Mouse (Mus musculus): ENCODE measurements at regions not wholly inside any gene's neighbourhood (a gene's known extent, or its start where the extent isn't known, plus 50 kb on each side); places are given as distances from the start of the nearest gene placed in this dataset.

DNA sequence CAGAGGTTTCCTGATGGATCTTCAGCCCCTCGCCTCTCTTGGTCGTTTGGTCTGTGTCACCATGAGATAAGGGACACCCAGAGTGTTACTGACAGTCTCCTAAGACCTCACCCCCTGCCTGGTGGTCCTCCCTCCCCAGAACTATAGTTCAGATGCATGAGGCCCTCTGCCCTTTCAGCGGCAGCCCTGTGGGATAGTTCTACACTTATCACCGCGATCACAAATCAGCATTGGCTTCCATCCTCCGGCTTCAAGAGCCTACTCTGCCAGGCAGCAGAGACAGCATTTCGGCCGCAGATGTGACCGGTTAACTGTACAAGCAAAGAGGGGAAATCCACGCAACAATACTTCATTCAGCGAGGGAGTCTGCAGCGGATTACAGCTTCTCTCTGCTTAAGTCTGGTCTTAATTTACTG, 193.8 kb upstream of the Adgrl2 start:
- no peak for DNase-seq (ENCODE audit: low spot score in 2 of 2)

DNA sequence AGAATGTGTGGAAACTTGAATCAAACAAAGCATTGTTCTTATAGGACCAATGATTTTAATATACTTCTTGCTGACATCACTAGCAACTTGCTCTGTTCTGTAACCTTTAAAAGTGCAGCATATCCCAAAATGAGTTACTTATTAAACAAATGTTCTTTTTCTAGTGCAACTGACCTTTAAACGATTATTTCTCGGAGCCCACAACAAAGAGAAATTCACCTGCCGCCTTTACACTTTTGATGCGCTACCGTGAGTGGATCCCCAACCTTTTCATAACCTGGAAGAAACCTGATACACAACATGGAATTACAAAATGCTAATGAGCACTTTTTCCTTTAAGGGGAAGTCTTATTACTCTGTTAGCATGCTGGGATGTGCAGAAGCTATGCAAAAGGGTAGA, 191.7 kb upstream of the Adgrl2 start:
- no peak for DNase-seq (ENCODE audit: low spot score in 2 of 2)

DNA sequence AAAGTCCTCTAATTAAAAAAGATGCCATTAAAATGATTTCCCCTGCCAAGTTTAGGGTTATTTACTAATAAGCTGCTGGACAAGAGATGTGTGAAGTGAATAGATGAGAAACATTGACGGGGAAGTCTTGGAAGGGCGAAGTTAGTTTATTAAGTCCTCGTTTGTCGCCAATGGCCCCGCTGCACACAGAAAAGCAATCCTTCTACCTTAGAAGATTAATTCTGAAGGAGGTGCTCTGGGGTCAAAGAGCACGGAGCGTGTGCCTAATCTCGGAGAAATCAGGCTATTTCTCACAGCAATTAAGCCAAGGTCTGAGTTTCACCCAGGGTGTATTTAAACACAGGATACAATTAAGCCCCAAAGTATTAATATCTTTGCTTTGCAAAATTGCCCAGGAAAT, 189.8 kb upstream of the Adgrl2 start:
- DNase-seq (ENCODE audit: low spot score in 2 of 2): no peak

DNA sequence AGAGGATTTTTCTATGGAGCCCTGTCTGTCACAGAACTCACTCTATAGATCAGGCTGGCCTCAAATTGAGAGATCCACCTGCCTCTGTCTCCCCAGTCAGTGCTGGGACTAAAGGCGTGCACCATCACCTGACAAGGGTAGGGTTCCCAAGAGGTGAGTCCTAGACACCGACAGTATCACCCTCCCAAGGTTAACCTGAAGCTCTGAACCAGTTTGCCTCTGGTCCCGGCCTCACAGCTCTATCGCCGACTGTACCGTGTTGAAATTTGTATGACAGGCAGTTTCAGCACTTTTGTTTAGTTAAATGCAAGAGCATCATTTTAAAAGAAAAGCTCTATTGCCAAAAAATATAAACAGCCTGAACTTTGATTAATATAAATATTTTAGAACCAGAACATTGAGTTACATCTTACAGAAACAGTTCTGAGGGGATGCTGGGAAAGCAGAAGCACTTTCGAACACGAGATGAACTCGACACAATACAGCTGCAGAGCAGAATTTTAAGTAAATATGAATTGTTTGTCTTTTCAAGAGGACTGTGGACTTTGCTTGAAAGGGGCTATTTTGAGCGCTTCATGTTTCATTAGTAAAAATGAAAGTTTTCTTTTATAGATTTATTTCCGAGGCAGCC, 189.2 kb upstream of the Adgrl2 start:
- no peak for DNase-seq (ENCODE audit: low spot score in 2 of 2)

DNA sequence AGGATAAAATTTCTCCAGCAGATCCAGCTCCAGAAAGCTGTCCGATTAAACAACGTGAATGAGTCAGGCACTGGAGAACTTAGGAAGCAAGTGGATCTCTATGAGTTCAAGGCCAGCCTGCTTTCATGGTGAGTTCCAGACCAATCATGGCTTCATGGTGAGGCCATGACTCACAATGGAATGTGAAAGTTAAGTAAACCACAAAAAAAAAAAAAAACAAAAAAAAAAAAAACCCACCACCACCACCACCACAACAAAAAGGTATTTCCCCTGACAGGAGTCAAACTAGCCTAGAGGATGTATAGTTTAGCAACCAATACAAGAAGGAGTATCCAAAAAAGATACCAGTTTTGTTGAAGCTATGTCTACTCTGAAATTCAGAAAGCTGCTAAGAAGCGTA, 188.5 kb upstream of the Adgrl2 start:
- no peak for DNase-seq (ENCODE audit: low spot score in 2 of 2)

DNA sequence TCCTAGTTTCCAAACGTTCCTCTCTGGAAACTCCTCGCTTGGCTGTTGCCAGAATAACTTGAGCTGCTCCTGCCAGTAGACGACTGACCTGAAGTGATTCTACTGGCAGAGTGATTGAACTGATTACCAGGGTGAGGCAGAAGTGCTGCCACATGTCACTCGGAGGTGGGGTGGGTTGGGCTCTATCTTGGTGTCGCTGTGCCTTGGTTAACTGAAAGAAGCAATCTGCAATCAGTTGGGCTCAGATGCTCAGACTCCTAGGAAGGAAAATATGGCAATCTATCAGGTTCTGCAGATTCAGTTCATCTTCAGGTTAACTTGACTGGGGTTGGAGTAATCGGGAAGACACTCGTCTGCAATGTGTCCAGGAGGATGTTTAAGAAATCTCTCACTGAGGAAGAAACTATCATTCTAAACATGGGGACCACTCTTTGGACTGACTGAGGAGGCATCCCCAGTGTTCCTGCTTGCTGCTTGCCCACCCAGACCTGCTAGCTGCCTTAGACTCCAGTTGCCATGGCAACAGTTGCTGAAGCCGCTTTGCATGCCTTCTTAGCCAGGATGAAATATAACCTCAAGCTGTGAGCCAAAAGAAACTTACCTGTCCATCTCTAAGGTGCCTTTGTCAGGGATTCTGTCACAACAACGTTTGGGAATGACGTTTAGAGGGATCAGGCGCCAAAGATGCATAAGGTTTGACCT, 184.5 kb upstream of the Adgrl2 start:
- DNase-seq (ENCODE audit: low spot score in 2 of 2): peak in 1 of 2 experiments; percentile 30

DNA sequence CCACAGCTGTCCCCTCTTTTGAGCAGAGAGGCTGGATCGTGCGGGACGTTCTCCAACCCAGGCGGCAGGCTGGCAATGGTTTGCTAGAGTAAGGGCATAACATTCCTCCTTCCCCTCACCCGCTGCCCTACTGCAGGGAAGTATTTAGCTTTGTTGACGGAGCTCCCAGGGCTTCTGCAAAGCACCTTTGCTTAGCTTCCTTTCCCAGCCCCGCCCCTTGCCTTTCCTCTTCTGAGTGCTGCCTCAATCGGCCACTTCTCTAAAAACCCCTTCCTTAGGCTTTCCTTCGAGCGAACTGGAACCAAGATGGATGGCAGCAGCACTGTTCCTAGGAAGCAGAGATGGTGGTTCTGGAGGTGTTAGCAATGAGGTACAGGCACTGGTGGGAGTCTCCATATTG, 183.2 kb upstream of the Adgrl2 start:
- DNase-seq (ENCODE audit: low spot score in 2 of 2): peak; percentile 5 to 9

DNA sequence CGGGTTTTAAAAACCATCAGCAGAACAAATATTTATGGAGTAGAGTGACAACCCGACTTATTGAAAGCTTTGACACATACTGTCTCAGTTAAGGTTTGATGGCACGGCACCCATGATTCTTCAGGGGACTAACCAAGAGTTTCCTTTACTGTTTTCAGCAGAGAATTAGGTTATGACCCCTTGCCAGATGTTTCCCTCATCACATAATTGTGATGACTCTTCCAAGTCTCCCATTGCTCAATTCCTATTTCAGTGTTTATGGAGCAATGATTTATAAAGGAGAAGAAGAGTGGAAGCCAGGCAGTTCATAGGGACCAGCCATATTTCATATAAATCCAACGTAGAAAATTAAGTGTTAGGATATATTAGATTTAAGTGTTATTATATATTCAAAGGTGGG, 181.4 kb upstream of the Adgrl2 start:
- no peak for DNase-seq (ENCODE audit: low spot score in 2 of 2)

DNA sequence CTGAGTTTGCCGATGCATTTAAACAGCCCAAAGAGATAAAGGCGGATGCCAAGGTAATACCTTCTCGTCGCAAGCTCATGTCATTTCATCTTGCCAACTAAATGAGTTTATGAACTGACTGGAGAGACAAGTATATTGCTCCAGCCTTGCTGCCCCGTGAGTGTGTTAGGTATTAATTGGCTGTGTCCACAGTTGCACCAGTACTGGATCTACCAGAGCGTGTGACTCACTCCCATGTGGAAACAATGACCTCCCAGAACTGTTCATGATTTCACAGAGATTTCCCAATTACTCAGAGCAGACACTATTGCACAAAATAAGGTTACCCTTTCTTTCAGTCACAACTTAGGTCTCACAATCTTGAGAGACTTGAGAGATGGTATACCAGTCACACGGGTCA, 179.8 kb upstream of the Adgrl2 start:
- no peak for DNase-seq (ENCODE audit: low spot score in 2 of 2)

DNA sequence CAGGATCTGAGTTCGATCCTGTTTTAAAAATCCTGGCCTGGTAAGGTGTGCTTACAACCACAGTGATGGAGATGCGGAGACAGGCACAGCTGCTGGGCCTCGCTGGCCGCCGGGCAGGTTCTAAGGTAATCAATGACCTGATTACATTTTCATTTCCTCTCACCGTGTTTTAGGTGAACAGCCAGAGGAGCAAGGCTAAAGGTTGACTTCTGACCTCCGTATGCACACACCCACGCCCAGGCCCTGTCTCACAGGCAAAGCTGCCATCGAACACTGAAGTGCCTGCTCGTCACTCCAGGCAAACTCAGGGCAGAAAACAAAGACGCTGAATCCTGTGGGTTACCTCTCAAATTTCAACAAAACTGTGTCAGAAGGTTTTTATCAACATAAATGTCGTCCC, 179.1 kb upstream of the Adgrl2 start:
- DNase-seq (ENCODE audit: low spot score in 2 of 2): no peak

DNA sequence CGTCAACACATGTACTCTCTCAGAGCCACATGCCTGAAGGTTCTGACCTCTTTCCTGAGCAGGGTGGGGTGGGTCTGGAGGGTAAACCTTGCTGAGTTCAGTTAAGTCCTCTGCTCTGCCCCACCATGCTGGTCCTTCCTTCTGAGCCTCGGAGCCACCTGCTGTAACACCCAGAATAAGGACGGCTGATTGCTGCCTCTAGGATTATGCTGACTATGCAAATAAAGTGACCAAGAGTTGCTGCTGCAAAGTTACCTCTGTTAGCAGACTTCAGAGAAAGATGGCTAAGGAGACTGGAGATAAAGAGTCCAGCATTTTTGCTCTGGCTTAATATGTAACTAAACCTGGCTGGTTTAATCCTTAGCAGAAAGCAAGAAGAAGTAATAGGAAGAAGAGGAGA, 177.6 kb upstream of the Adgrl2 start:
- no peak for DNase-seq (ENCODE audit: low spot score in 2 of 2)

DNA sequence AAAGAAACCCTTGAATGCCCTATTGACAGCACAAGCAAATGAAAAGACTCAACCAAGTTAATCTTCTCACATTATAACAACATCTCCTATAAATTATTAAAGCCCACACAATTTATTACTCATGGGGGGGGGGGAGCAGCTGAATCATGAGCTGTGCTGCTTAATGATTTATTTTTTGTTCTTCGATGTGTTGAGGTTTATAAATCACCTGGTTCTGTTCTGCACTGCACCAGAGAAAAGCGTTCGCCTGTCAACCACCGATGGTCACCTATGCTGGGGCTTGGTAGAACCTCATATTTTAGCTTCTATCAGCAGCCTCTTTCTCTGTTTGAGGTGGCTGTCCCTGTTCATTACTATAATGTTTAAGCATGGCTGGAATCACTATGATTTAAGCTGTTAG, 174.4 kb upstream of the Adgrl2 start:
- DNase-seq (ENCODE audit: low spot score in 2 of 2): no peak

DNA sequence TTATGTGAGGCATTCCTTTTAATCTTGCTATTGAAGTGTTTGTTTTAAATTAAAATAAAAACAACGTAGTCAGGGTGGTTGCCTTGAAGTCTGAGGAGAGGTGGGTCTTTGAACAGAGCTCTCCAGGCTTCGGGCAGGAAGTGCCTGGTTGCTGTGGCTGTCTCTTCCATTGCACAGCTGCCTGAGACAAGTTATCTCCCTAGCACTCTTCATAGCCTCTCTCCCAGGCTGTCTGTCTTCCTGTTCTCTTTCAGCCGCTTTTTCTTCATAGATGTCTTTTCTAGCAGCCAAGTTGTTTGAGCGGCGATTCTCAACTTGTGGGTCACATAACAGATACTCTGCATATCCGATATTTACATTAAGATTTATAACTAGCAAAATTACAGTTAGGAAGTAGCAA, 173.2 kb upstream of the Adgrl2 start:
- no peak for DNase-seq (ENCODE audit: low spot score in 2 of 2)

DNA sequence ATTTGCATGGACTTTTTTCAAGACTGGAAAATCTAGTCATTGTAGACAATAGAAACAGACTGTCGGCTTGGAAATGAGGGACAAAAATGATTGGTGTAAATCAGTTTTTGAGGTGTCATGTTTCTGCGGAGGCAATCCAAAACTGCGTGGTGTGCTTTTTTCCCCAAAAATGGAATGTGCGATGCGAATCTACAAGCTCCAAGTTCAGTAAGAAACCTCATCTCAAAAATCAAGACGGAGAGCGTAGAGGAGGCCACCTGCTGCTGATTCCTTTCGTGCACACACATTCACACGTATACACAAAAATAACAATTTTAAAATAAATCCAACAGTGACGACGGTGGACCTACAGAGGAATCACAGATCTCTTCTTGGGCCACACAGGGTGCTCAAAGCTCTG, 170.5 kb upstream of the Adgrl2 start:
- no peak for DNase-seq (ENCODE audit: low spot score in 2 of 2)

DNA sequence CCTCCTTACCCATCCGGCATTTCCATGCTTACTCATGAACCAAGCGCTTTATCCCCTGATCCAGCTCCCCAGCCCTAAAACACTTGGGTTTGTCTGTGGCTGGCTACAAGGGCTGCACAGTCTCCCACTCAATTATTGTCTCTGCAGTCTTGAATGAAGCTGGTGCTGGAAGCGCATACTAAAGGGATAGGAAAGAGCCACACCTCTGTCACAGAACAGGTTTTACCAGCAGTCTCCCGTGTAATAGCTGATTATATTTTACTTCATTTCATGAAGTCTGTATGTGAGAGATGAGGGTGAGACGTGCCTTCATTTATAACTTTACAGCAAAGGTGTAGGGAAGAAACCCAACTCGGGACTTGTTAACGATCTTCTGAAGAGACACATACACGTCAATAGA, 167.0 kb upstream of the Adgrl2 start:
- no peak for DNase-seq (ENCODE audit: low spot score in 2 of 2)

DNA sequence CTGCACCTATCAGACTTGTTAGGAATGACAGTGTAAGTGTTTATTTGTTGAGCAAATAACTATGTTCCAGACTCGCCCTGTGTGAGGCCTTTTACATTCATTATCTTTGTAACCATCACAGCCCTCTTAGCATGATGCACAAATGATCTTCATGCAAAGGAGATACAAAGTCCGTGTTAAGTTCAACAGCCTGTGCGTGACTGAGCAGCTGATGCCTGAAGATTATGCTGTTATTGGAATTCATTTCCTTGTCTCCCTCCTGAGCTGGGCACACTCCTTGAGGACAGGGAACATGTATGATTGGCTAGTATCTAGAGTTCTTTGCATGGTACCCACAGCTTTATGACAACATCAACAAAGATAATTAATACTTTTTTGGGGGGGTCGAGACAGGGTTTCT, 162.0 kb upstream of the Adgrl2 start:
- DNase-seq (ENCODE audit: low spot score in 2 of 2): no peak

DNA sequence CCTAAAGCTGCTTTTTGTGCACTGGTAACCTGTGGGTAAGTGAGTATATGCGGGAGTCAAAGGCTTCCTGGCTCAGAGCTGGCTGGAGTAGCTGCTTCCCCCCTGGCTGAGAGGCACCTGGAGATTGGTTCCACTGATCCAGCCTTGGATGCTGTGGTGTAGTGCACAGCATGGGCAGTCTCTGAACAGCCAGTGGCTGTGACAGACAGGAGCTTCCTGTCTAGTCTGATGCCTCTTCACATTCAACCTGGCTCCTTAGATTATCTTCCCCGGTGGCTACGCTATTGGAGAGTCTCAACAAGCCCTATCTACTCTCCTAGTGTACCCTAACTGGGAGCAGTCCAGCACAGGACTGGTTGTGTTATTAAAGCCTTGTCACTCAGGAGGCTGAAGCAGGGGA, 160.4 kb upstream of the Adgrl2 start:
- DNase-seq (ENCODE audit: low spot score in 2 of 2): no peak

DNA sequence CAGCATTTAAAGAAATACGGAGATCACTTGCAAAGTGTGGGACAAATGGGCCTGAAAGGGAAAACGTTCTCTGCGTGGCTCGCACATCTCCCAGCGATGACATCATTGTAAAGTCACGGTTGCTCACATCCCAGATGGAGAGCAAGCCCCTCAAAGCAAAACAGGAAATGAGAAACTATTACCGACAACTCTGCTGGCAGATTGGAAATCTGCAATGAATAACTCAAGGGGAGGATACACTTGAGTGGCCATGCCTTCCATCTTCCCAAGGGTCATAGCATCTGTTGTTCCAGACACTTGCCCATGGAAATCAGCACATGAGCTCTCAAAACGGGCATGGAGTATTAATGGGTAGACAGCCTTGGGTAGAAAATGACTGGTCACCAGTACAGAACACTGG, 158.3 kb upstream of the Adgrl2 start:
- no peak for DNase-seq (ENCODE audit: low spot score in 2 of 2)

DNA sequence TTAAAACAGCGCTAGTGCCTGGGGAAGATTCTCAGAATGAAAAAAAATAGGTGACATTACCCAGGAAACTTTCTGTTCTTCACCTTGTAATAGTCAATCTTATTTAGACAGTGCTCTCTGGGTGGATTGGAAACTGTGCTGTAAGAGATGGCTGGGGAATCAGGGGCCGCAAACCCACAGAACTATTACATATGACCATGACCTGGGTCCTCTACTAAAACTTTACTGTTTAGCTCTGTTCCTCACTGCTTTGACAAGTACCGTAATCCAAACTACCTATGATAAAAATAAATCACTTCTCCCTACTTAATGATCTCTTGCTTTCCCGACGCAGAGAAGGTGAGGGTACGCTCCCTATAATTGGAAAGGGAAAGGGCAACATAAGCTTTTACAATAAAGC, 157.6 kb upstream of the Adgrl2 start:
- DNase-seq (ENCODE audit: low spot score in 2 of 2): no peak

DNA sequence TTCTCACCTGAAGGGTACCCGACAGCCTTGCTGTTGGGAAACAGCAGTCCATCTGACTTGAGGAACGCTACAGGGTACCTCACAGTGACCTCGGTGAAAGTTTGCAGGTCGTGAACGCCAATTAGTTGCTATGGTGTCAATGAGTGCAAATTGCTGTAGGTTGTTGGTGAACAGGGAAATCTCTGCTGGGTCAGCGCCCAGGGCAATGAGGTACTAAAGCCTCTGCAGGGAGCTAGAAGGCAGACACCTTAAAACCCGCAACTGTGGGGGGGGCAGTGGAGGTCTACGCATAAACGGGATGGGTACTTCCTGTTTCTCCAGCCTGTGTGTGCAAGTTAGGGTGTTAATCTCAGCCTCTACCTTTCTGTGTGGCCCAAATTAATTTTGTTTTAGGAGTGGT, 156.3 kb upstream of the Adgrl2 start:
- no peak for DNase-seq (ENCODE audit: low spot score in 2 of 2)

DNA sequence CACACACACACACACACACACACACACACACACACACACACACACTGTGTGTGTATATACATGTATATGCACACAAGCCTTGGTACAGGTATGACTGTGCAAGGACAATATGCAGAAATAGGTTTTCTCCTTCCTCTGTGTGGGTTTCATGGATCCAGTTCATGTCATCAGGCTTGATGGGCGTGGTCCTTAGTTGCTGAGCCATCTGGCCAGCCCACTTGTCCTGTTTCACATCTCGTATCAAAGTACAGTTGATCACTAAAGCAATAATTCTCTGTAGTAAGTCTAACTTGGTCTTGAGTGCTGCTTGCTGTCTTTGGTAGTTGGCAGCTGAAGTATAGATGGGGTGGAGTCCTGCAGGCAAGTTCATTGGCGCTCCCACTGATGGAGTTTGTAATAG, 150.1 kb upstream of the Adgrl2 start:
- DNase-seq (ENCODE audit: low spot score in 2 of 2): no peak

DNA sequence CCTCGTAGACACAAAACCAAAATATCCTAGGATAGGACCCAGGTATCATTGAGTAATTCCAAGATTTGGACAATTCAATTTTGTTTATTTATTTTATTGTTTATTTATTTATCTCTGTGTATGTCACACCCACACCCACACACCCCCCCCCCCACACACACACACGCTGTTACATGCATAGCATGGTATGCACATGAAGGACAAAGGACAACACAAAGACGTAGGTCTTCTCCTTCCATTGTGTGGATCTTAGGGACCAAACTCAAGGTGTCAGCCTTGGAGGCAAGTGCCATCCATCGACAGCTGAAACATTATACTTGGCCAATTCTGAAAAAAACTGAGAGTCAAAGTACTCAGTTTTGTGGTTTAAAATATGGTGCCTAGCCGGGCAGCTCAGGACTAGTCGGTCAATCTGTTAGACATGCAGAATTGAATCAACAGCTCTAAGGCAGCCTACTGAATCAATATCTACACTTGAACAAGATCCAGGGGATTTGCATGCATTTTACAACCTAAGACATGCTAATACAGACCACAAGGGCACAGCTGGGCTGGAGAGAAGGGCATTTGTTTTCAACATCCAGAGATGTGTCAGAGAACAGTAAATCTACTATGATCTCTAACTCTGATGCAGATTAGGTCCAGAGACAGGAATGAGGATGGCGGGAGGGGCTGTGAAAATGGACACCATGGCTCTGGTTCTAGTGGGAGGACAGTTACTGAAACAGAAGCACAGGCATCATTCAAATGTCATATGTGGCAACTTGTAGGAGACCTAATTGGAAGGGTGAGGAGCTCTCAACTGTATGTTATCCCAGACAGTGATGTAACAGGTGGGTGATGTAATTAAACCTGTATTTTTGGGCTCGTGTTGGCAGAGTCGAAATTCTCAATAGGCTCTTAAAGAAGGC, 143.9 kb upstream of the Adgrl2 start:
- no peak for DNase-seq (ENCODE audit: low spot score in 2 of 2)
